24 mouse cellular contexts compared by ENCODE assay signal in the genomic region with DNA sequence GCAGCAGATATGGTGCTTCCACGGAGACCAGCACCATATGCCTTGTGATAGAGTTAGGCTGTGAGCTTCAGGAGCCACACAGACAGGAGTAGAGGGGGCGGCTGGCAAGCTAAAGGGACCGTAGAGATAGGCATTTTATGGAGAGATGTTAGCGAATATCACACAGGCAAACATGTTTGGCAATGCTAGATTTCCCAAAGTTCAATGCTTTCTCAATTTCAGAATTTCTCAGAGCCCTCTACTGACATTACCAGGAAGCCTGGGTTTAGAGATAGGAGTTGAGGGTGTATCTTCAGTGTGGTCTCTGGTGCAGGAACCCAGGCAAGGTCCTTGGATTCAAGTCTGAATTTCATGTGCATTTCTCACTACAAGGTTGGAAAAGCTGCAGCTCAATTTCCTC. TPM values are rescaled to one million over a fixed set of nuclear protein-coding genes. Genes with fewer than 3 reads are reported as not detected.
DNase-seq lines count a peak whose midpoint lies in the region; ATAC-seq and TF ChIP-seq lines count a peak whose summit lies in the region.
"Had no signal": no experiment of that assay in that cellular context is flagged by ENCODE, and none has a peak within 500 bp of the region (broad histone marks: within the 10 kb centered on the region; RNA-seq: fewer than 3 reads in every experiment).

No protein-coding gene starts in this region.

- H3K4me2 ChIP-seq in intestine, embryonic 14.5 days (ENCODE audit: low read length): no peak overlapping the region
- H3K4me2 ChIP-seq in intestine, postnatal 0 days (replicated peaks; ENCODE audit: low read depth): no peak overlapping the region
- H3K4me2 ChIP-seq in intestine, embryonic 16.5 days (ENCODE audit: low read depth, low read length): no peak overlapping the region
- H3K4me2 ChIP-seq in liver, embryonic 16.5 days (ENCODE audit: low read depth, low read length): no peak overlapping the region
- no peak overlapping the region for H3K4me2 ChIP-seq in forebrain, embryonic 14.5 days (ENCODE audit: low read length)
- H3K4me2 ChIP-seq: forebrain, embryonic 13.5 days; hindbrain, embryonic 13.5 days; midbrain, embryonic 12.5 days had no signal

- H3K36me3 ChIP-seq in intestine, embryonic 14.5 days (ENCODE audit: control insufficient read depth, insufficient read depth, low read length): no peaks in the 10 kb centered on the region
- no peaks in the 10 kb centered on the region for H3K36me3 ChIP-seq in intestine, postnatal 0 days (ENCODE audit: control insufficient read depth, insufficient read depth)
- no peaks in the 10 kb centered on the region for H3K36me3 ChIP-seq in intestine, embryonic 16.5 days (ENCODE audit: control insufficient read depth, insufficient read depth, low read length)
- no peaks in the 10 kb centered on the region for H3K36me3 ChIP-seq in liver, embryonic 16.5 days (ENCODE audit: control insufficient read depth, insufficient read depth)
- H3K36me3 ChIP-seq in forebrain, embryonic 14.5 days (ENCODE audit: control insufficient read depth, insufficient read depth, low read length): no peaks in the 10 kb centered on the region
- H3K36me3 ChIP-seq: embryonic facial prominence, embryonic 13.5 days; hindbrain, embryonic 13.5 days; limb, embryonic 10.5 days; midbrain, embryonic 12.5 days had no signal

- H3K27me3 ChIP-seq in intestine, embryonic 14.5 days (replicated peaks; ENCODE audit: control insufficient read depth, insufficient read depth, low read length): no peaks in the 10 kb centered on the region
- H3K27me3 ChIP-seq in intestine, postnatal 0 days (replicated peaks; ENCODE audit: control insufficient read depth, insufficient read depth, low read length): no peaks in the 10 kb centered on the region
- peaks cover 3% of the 10 kb centered on the region; the same call in 1 of the 2 replicates for H3K27me3 ChIP-seq in intestine, embryonic 16.5 days (replicated peaks; ENCODE audit: control insufficient read depth, insufficient read depth, low read length)
- no peaks in the 10 kb centered on the region for H3K27me3 ChIP-seq in liver, embryonic 16.5 days (ENCODE audit: control insufficient read depth, insufficient read depth, low read depth, low read length)
- H3K27me3 ChIP-seq in forebrain, embryonic 14.5 days (replicated peaks; ENCODE audit: control insufficient read depth, insufficient read depth, low read length): peaks cover 5% of the 10 kb centered on the region; the same call in 1 of the 2 replicates
- H3K27me3 ChIP-seq: embryonic facial prominence, embryonic 13.5 days had no signal

- no peak for DNase-seq in intestine, embryonic 14.5 days (ENCODE audit: low spot score)
- peak; percentile 33 for DNase-seq in 416B (ENCODE audit: low read depth)
- DNase-seq in urinary bladder, postnatal 36 days (ENCODE audit: low spot score in 2 of 2): no peak
- DNase-seq in forebrain, embryonic 14.5 days (ENCODE audit: low spot score): no peak
- DNase-seq: adrenal gland, adult 8-10 months; cerebellum, adult 11-12 months; cerebellum, postnatal 10 days; embryo, embryonic 11 days; lung, adult 2 months; thymus, postnatal 36 days had no signal

- no peak overlapping the region for H3K4me3 ChIP-seq in intestine, embryonic 14.5 days (ENCODE audit: low read depth, low read length)
- no peak overlapping the region for H3K4me3 ChIP-seq in intestine, postnatal 0 days (ENCODE audit: low read depth, low read length)
- no peak overlapping the region for H3K4me3 ChIP-seq in intestine, embryonic 16.5 days (ENCODE audit: low read length)
- no peak overlapping the region for H3K4me3 ChIP-seq in liver, embryonic 16.5 days (ENCODE audit: low read depth, low read length)
- no peak overlapping the region for H3K4me3 ChIP-seq in forebrain, embryonic 14.5 days (ENCODE audit: low read depth, low read length)
- H3K4me3 ChIP-seq: embryonic facial prominence, embryonic 13.5 days; erythroblast, embryonic 14.5 days; forebrain, embryonic 13.5 days; hindbrain, embryonic 13.5 days; layer of hippocampus, adult 2 months; limb, embryonic 10.5 days; midbrain, embryonic 12.5 days had no signal

- WGBS in intestine, embryonic 14.5 days: 79% methylated on average over 4 of the region's 4 CpGs
- 71% methylated on average over 4 of the region's 4 CpGs for WGBS in intestine, postnatal 0 days
- 77% methylated on average over 4 of the region's 4 CpGs for WGBS in intestine, embryonic 16.5 days
- 24% methylated on average over 4 of the region's 4 CpGs for WGBS in liver, embryonic 16.5 days (ENCODE audit: insufficient replicate concordance)
- WGBS in forebrain, embryonic 14.5 days: 87% methylated on average over 4 of the region's 4 CpGs

- H3K9me3 ChIP-seq in intestine, embryonic 14.5 days (ENCODE audit: control insufficient read depth, low read length): no peaks in the 10 kb centered on the region
- no peaks in the 10 kb centered on the region for H3K9me3 ChIP-seq in intestine, postnatal 0 days (ENCODE audit: control insufficient read depth)
- H3K9me3 ChIP-seq in intestine, embryonic 16.5 days (ENCODE audit: control insufficient read depth, low read length): no peaks in the 10 kb centered on the region
- no peaks in the 10 kb centered on the region for H3K9me3 ChIP-seq in liver, embryonic 16.5 days (replicated peaks; ENCODE audit: control insufficient read depth, low read length)
- no peaks in the 10 kb centered on the region for H3K9me3 ChIP-seq in forebrain, embryonic 14.5 days (replicated peaks; ENCODE audit: control insufficient read depth, low read length)
- H3K9me3 ChIP-seq: embryonic facial prominence, embryonic 13.5 days; forebrain, embryonic 13.5 days; hindbrain, embryonic 13.5 days; limb, embryonic 10.5 days; midbrain, embryonic 12.5 days had no signal

- H3K27ac ChIP-seq in intestine, embryonic 14.5 days (ENCODE audit: low read depth): peak overlapping the region; percentile 74
- H3K27ac ChIP-seq in intestine, postnatal 0 days (ENCODE audit: low read depth, low read length): no peak overlapping the region
- peak overlapping the region; percentile 68 for H3K27ac ChIP-seq in intestine, embryonic 16.5 days (ENCODE audit: low read length)
- no peak overlapping the region for H3K27ac ChIP-seq in liver, embryonic 16.5 days (ENCODE audit: low read length)
- no peak overlapping the region for H3K27ac ChIP-seq in forebrain, embryonic 14.5 days (ENCODE audit: low read depth, low read length)
- H3K27ac ChIP-seq: embryonic facial prominence, embryonic 13.5 days; forebrain, embryonic 13.5 days; hindbrain, embryonic 13.5 days; layer of hippocampus, adult 2 months; limb, embryonic 10.5 days; midbrain, embryonic 12.5 days had no signal

- no peak for TF ChIP-seq CTCF in intestine, postnatal 0 days (IDR thresholded peaks at IDR 0.05; ENCODE audit: low read depth)

- H3K4me1 ChIP-seq in intestine, embryonic 14.5 days (replicated peaks; ENCODE audit: control insufficient read depth, insufficient read depth, low read length): peaks cover 40% of the 10 kb centered on the region
- H3K4me1 ChIP-seq in intestine, postnatal 0 days (replicated peaks; ENCODE audit: control insufficient read depth, insufficient read depth, low read length): peaks cover 7% of the 10 kb centered on the region
- H3K4me1 ChIP-seq in intestine, embryonic 16.5 days (ENCODE audit: control insufficient read depth, insufficient read depth, low read length): peaks cover 28% of the 10 kb centered on the region
- peaks cover 6% of the 10 kb centered on the region for H3K4me1 ChIP-seq in liver, embryonic 16.5 days (ENCODE audit: control insufficient read depth, low read depth, low read length)
- peaks cover 2% of the 10 kb centered on the region; the same call in 1 of the 2 replicates for H3K4me1 ChIP-seq in forebrain, embryonic 14.5 days (ENCODE audit: control insufficient read depth, insufficient read depth, low read length)

- no peak overlapping the region for H3K9ac ChIP-seq in intestine, embryonic 14.5 days (ENCODE audit: low read length)
- no peak overlapping the region for H3K9ac ChIP-seq in intestine, postnatal 0 days (ENCODE audit: low read depth, low read length)
- no peak overlapping the region for H3K9ac ChIP-seq in intestine, embryonic 16.5 days (ENCODE audit: low read depth, low read length)
- no peak overlapping the region for H3K9ac ChIP-seq in liver, embryonic 16.5 days (ENCODE audit: low read depth, low read length)
- H3K9ac ChIP-seq in forebrain, embryonic 14.5 days (ENCODE audit: low read length): no peak overlapping the region
- H3K9ac ChIP-seq: embryonic facial prominence, embryonic 13.5 days; forebrain, embryonic 13.5 days; hindbrain, embryonic 13.5 days; midbrain, embryonic 12.5 days had no signal

- ATAC-seq in intestine, embryonic 14.5 days (replicated peaks; ENCODE audit: low FRiP score, low TSS enrichment, low read depth): no peak
- no peak for ATAC-seq in intestine, postnatal 0 days
- no peak for ATAC-seq in intestine, embryonic 16.5 days
- ATAC-seq in liver, embryonic 16.5 days (ENCODE audit: low read depth): peak; percentile 35; the same call in 1 of the 2 replicates
- ATAC-seq in activated CD4-positive, CD25-positive, alpha-beta regulatory T cell, adult 4 months: no peak
- no peak for ATAC-seq in forebrain, embryonic 14.5 days
- ATAC-seq: CD4-positive, CD25-positive, alpha-beta regulatory T cell, adult 4 months; forebrain, embryonic 13.5 days; Patski had no signal

RNA-seq across cellular contexts. Expression of a gene that starts 36.7 kb away (rescaled TPM):
- 0.63 and 0.70 TPM in 2 replicates for polyA plus RNA-seq in intestine, embryonic 14.5 days (2014; fragmentation: Nextera tagmentation; extraction: Ambion mirVana)
- 0.73 and 1.8 TPM in 2 replicates for polyA plus RNA-seq in intestine, postnatal 0 days (2015; fragmentation: Nextera tagmentation; extraction: Ambion mirVana)
- 0.53 and 0.81 TPM in 2 replicates for polyA plus RNA-seq in intestine, embryonic 16.5 days (2015; fragmentation: Nextera tagmentation; extraction: Ambion mirVana)
- polyA plus RNA-seq in liver, embryonic 16.5 days (2015; fragmentation: Nextera tagmentation; extraction: Ambion mirVana): 0.46 TPM in 2 replicates
- not detected for polyA plus RNA-seq in activated CD4-positive, CD25-positive, alpha-beta regulatory T cell, adult 4 months (2017; shearing (Covaris generic))
- polyA plus RNA-seq in forebrain, embryonic 14.5 days (2014; fragmentation: Nextera tagmentation; extraction: Ambion mirVana): 0.31 TPM in 1 of 2 replicates, not detected in the other
- polyA plus RNA-seq: CD4-positive, CD25-positive, alpha-beta regulatory T cell, adult 4 months; erythroblast, embryonic 14.5 days; forebrain, embryonic 13.5 days; midbrain, embryonic 12.5 days; small intestine, adult 2 months had no signal

Comparison
In these comparisons a context has a peak if more than half of its experiments do, and no peak if none do; other contexts are left out.
1. H3K27ac ChIP-seq: peak in intestine, embryonic 14.5 days (single experiment) and intestine, embryonic 16.5 days (single experiment); none in intestine, postnatal 0 days (single experiment), liver, embryonic 16.5 days (single experiment) and forebrain, embryonic 14.5 days (single experiment).